Mouse (Mus musculus): Measurements from ENCODE around the gene Stat5b. TPM values are rescaled to one million over a fixed set of nuclear protein-coding genes. Genes with fewer than 3 reads are reported as not detected.

Gene Stat5b
- polyA plus RNA-seq (2015; fragmentation: Nextera tagmentation; extraction: Ambion mirVana) = 18.5 and 25.5 TPM in 2 replicates

DNA sequence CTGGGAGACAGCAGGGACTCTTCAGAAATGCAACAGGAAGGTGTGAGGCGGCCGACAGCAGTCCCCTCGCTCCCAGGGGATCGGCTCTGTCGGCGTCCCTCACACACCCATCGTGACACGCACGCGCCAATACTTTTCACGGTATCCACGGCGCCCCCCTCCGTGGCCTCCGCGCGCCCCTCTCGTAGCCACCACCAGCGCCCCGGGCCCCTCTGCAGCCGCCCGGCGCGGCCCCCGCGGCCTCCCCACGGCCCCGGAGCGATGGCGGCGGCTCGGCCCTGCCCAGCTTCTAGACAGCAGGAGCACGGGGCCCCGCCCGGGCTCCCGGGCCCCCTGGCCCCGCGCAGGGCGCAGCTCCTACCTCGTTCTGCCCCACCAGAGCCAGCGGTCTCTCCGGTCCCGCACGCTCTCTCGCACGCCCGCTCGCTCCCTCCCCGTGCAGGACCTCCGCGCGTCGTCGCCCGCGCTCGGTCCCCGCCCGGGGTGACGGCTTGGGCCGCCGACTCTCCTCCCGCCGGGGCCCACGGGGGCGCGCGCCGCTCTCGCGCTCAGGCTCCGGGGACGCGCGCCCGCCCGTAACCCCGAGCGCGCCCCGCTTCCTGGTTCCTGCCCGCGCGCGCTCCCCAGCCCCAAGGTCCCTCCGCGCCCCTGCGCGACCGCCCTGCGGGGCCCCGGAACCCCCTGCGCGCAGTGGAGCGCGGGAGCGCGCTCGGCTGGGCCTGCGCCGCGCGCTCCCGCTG, at the start of gene Stat5b:
Gene Stat5b (minus strand): TSS at position 687 of the 740 bp plus-strand sequence.
- H3K9me3 ChIP-seq (replicated peaks) = no peaks in the 10 kb centered on the region
- no peaks in the 10 kb centered on the region for H3K36me3 ChIP-seq
- ATAC-seq (ENCODE audit: low FRiP score) = peak; percentile 87
- peaks cover 6% of the 10 kb centered on the region; the same call in 1 of the 2 replicates for H3K27me3 ChIP-seq (replicated peaks)
- H3K4me2 ChIP-seq = peak within 1 kb of the TSS; percentile 82
- WGBS = under 1% methylated on average over 86 of the region's 104 CpGs
- H3K4me3 ChIP-seq (replicated peaks) = peak within 1 kb of the TSS; percentile 90
- peak within 1 kb of the TSS; percentile 93 for H3K9ac ChIP-seq (replicated peaks)
- peak within 1 kb of the TSS; percentile 88 for H3K27ac ChIP-seq (replicated peaks)
- peaks cover 28% of the 10 kb centered on the region for H3K4me1 ChIP-seq

DNA sequence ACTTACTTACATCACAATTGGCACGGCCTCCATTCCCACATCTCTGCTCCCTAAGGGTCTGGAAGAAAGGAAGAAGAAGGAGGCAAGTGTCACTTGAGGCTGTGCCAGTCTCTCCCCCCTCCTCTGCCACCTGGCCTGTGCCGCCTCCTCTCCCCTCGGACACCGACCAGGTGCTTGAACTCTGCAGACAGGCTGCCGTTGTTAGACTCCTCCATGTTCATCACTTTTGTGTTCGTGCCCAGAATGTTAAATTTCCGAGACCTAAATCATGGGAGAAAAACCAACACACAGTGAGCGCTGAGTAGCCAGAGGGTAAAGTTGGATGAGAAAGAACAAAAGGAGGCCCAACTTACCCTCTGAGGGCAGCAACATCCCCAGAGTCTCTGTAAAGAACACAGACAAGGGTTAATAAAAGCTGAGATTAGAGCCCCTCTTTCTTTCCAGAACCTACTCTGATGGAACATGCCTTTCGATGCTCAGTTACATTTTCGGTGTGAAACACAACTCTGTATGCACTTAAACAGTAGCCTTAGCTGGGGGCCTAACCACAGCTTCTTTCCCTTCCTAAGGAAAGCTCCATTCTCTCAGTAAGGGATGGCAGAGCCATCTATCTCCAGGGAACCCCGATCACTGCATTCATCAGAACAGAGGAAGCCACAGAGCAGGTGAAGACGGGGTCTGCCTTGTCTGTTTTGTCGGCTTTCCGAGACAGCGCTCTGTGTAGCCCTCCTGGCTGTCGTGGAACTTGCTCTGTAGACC, 48.1 kb upstream of the Stat5b start:
- 47% methylated on average over 16 of the region's 16 CpGs for WGBS
- ATAC-seq (ENCODE audit: low FRiP score) = no peak
- no peaks in the 10 kb centered on the region; the same call in 1 of the 2 replicates for H3K4me1 ChIP-seq
- H3K4me2 ChIP-seq = no peak overlapping the region
- H3K9ac ChIP-seq (replicated peaks) = no peak overlapping the region
- no peaks in the 10 kb centered on the region for H3K27me3 ChIP-seq (replicated peaks)
- no peak overlapping the region for H3K4me3 ChIP-seq (replicated peaks)
- H3K27ac ChIP-seq (replicated peaks) = no peak overlapping the region
- H3K36me3 ChIP-seq = peaks cover 65% of the 10 kb centered on the region
- H3K9me3 ChIP-seq (replicated peaks) = no peaks in the 10 kb centered on the region

DNA sequence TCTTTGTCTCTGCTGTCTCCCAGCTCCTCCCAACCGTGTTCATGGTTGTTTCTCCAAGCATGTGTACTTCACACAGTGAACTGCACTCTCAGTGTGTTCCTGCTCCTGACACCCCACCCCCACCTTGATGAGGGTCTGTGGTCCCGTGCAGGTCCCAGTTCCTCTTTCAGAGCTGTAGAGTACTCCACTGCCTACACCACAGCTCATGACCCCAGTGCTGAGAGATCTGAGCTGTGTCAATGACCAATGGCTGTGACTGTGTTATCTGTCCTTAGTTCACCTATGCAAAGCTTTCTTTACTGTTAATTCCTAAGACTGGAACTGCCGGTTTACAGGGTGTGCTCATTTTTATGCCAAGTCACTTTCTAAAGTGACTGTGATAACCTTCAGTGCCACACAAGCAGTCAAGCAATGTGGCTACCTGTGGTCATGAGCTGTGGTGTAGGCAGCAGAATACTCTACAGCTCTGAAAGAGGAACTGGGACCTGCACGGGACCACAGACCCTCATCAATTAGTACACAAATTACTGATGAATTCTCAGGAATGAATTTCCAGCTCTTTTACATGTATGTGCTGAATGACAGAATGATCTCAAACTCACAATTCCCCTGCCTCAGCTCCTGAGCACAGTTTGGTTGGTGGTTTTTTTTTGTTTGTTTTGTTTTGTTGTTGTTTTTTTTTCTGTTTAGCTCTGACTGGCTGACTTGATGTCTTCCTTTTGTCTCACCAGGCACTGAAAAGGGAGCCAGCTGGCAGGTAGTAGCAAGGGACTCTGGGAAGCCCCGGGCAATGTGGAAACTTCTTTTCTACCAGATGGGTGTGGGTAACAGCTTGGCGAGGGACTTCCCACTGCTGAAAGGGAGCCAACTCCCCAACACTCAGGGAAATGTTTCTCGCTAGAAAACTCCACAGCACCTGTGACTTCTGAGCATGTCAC, 47.0 kb upstream of the Stat5b start:
- no peak overlapping the region for H3K4me2 ChIP-seq
- H3K27ac ChIP-seq (replicated peaks) = no peak overlapping the region
- ATAC-seq (ENCODE audit: low FRiP score) = no peak
- 53% methylated on average over 7 of the region's 7 CpGs for WGBS
- peaks cover 65% of the 10 kb centered on the region for H3K36me3 ChIP-seq
- H3K4me1 ChIP-seq = no peaks in the 10 kb centered on the region; the same call in 1 of the 2 replicates
- H3K9me3 ChIP-seq (replicated peaks) = no peaks in the 10 kb centered on the region
- no peak overlapping the region for H3K9ac ChIP-seq (replicated peaks)
- no peaks in the 10 kb centered on the region for H3K27me3 ChIP-seq (replicated peaks)
- H3K4me3 ChIP-seq (replicated peaks) = no peak overlapping the region

DNA sequence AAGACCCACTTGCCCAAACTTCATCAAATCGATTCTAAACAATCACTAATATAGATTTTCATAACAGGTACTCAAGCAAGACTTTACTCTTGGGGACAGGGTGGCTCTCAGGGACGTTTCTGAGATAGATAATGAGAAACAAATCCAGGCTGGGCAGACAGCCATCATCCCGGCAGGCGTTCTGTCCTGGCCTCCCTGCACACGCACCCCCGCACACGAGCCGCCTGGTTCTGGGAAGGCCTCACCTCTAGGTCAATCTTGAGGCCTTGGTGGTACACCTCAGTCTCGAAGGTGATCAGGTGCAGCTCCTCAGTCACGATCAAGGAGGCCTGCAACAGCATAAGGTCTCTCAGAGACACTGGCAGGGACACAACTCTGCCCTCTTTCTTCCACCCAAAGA, 45.6 kb upstream of the Stat5b start:
- Histone ChIP-seq H3K27me3 (replicated peaks) (no peaks in the 10 kb centered on the region), H3K27ac (replicated peaks) (no peak overlapping the region), H3K9ac (replicated peaks) (no peak overlapping the region), H3K9me3 (replicated peaks) (no peaks in the 10 kb centered on the region), H3K4me1 (peaks cover 2% of the 10 kb centered on the region; the same call in 1 of the 2 replicates), H3K36me3 (peaks cover 51% of the 10 kb centered on the region), H3K4me2 (no peak overlapping the region), H3K4me3 (replicated peaks) (no peak overlapping the region)
- no peak for ATAC-seq (ENCODE audit: low FRiP score)
- whole genome bisulfite sequencing = 63% methylated on average over 10 of the region's 10 CpGs

DNA sequence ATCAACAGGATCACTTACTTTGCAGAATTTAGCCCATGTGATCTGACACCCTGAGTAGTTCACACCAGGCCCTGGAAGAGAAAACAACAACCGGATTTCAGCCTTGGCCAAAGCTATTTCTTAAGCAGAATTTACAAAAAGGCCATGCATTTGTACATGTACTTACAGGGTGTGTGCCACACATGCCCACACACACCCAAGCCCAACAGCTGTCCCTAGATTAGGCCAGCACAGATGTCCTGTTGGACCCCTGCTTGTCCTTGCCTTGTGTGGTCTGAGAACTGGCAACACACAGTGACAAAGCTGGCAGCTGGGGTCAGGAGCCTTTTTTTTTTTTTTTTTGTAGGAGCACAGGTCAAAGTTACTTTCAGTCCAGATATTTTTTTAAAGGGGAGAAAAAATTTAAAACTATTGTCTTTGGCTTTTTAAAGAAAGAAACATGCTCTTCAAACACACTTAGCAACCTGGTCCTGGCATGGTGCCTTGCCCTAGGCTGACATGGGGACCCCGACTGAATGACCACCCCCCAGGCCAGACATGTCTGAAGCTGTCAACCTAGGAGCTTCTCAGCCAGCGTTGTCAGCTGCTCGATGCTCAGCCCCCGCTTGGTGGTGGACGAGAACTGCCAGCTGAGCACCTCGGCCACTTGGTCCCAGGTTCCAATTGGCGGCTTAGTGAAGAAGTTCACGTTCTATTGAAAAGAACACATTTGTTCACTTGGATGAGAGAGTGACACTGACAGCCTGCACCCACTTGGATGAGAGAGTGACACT, 43.8 kb upstream of the Stat5b start:
- Histone ChIP-seq H3K27me3 (replicated peaks) (no peaks in the 10 kb centered on the region), H3K27ac (replicated peaks) (no peak overlapping the region), H3K9me3 (replicated peaks) (no peaks in the 10 kb centered on the region), H3K9ac (replicated peaks) (no peak overlapping the region), H3K4me1 (peaks cover 3% of the 10 kb centered on the region; the same call in 1 of the 2 replicates), H3K4me3 (replicated peaks) (no peak overlapping the region), H3K36me3 (peaks cover 47% of the 10 kb centered on the region), H3K4me2 (no peak overlapping the region)
- 63% methylated on average over 9 of the region's 9 CpGs for WGBS
- ATAC-seq (ENCODE audit: low FRiP score) = no peak

DNA sequence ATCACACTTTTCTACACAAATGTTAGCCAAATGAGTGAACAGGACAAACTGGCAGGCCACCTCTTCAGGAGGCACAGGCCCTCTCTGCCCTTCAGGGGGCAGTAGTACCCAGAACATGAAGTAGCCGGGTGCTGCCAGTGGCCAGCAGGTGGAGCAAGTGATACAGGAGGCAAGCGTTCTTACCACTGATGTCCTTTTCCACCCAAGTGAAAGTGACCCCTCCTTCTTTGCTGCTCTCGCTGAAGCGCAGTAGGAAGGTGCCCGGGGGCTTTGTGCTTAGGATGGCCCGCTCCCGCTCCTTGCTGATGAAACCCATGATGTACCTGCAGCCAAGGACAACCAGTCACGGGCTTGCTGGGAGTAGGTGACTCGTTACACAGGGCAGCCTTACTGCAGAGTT, 43.0 kb upstream of the Stat5b start:
- Histone ChIP-seq H3K27ac (replicated peaks) (no peak overlapping the region), H3K4me3 (replicated peaks) (no peak overlapping the region), H3K9me3 (replicated peaks) (no peaks in the 10 kb centered on the region), H3K36me3 (peaks cover 42% of the 10 kb centered on the region), H3K4me1 (peaks cover 3% of the 10 kb centered on the region; the same call in 1 of the 2 replicates), H3K4me2 (no peak overlapping the region), H3K9ac (replicated peaks) (no peak overlapping the region), H3K27me3 (replicated peaks) (no peaks in the 10 kb centered on the region)
- ATAC-seq (ENCODE audit: low FRiP score) = no peak
- WGBS = 12% methylated on average over 9 of the region's 9 CpGs

DNA sequence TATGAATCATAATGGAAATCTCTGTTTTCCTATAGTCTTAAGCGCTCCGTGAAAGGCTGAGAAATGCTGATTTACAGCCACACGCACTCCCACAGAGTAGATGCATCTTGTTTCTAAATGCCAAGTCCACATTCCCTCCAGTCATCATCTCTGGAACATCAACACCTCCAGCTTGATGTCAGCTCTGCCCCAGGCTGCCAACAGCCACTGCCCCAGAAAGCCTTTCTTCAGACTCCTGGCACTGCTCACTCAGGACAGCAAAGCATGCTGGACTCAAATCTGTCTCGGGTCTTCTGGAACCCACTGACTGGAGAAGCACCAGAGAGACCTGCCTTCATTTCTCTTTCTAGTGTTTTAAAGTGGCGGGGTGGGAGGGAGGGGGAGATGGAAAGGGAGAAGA, 41.9 kb upstream of the Stat5b start:
- Histone ChIP-seq H3K4me3 (replicated peaks) (no peak overlapping the region), H3K4me2 (no peak overlapping the region), H3K36me3 (peaks cover 37% of the 10 kb centered on the region), H3K27ac (replicated peaks) (no peak overlapping the region), H3K9ac (replicated peaks) (no peak overlapping the region), H3K4me1 (peaks cover 3% of the 10 kb centered on the region; the same call in 1 of the 2 replicates), H3K27me3 (replicated peaks) (no peaks in the 10 kb centered on the region), H3K9me3 (replicated peaks) (no peaks in the 10 kb centered on the region)
- WGBS = 89% methylated on average over 5 of the region's 5 CpGs
- no peak for ATAC-seq (ENCODE audit: low FRiP score)

DNA sequence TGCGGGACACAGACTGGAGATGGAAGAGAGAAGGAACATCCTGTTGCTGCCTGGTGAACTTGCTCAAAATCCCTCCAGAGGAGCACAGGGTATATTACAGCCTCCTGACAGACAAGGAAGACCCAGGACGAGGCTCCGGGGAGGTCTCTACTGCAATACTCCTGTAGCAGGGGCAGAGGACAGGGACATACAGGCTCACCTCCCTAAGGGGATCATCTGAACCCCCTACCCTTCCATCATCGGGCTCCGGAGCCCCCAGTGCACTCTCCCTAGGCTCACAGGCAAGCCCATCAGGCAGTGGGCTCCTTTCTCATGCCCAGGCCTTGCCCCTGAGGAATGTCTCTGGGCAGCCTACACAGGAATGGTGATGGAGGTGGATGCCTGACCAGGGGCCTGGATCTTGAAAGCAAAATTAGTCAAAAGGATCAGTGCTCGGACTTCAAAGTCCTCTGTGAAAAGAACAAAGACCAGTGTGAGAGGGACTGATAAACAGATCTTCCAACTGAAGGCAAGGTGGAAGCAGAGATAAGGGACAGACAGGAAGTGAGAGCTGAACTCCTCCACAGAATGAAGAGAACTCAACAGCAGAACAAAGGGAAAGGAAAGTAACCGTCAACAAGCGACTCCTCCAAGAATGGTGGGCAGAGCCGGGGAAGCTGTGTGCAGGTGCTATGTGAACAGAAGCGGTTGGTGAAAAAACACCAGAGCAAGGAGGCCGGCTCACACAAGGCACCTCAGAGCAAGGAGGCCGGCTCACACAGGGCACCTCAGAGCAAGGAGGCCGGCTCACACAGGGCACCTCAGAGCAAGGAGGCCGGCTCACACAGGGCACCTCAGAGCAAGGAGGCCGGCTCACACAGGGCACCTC, 41.0 kb upstream of the Stat5b start:
- WGBS = 73% methylated on average over 15 of the region's 15 CpGs
- ATAC-seq (ENCODE audit: low FRiP score) = no peak
- H3K9me3 ChIP-seq (replicated peaks) = no peaks in the 10 kb centered on the region

DNA sequence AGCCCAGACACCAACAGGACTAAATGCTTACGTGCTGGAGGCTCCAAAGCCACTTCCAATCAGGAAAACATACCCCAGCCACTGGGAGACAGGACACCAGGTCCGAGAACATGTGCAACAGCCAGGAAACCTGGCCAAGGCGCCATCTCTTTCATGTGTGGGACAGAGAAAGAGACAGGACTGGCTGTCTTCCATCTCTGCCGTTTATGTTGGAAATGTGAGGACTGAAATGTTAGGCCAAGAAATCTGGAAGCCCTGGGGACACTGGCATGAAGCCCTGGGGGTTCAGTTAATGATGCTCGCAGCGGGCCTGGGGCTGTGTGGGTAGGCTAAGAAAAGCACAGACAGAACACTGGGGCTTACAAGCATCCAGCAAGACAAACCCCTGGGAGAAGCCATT, 40.0 kb upstream of the Stat5b start:
- no peak for ATAC-seq (ENCODE audit: low FRiP score)

More for the DNA sequence above, 41.0 kb upstream of the Stat5b start:
- Histone ChIP-seq H3K4me2 (no peak overlapping the region), H3K36me3 (peaks cover 37% of the 10 kb centered on the region), H3K4me3 (replicated peaks) (no peak overlapping the region), H3K27me3 (replicated peaks) (no peaks in the 10 kb centered on the region), H3K9ac (replicated peaks) (no peak overlapping the region), H3K4me1 (peaks cover 3% of the 10 kb centered on the region; the same call in 1 of the 2 replicates), H3K27ac (replicated peaks) (no peak overlapping the region)

DNA sequence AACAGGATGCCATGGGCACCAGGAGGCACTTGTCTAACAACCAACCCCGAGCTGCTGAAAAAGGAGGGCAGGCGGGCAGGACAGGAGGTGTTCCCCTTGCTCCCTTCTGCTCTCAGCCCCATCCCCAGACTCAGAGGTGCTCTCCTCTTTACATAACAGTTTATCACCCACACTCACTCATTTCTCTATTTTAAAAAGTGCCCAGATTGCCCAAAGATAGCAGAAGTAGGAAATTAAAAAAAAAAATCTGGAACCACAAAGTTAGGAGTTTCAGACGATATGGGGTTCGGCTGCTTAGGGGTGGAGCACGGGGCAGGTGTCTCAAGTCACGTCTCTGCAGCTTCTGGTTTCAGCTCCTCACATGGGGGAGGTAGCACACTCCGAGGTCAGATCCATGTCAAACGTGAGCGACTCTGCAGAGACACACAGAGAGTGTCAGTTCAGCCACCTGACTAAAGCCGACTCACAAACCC, 37.9 kb upstream of the Stat5b start:
- H3K9me3 ChIP-seq (replicated peaks) = no peaks in the 10 kb centered on the region
- 67% methylated on average over 10 of the region's 10 CpGs for WGBS
- H3K4me3 ChIP-seq (replicated peaks) = no peak overlapping the region
- no peak overlapping the region for H3K4me2 ChIP-seq
- H3K27ac ChIP-seq (replicated peaks) = no peak overlapping the region
- no peak for ATAC-seq (ENCODE audit: low FRiP score)
- H3K9ac ChIP-seq (replicated peaks) = no peak overlapping the region
- peaks cover 3% of the 10 kb centered on the region; the same call in 1 of the 2 replicates for H3K4me1 ChIP-seq
- peaks cover 29% of the 10 kb centered on the region for H3K36me3 ChIP-seq
- H3K27me3 ChIP-seq (replicated peaks) = no peaks in the 10 kb centered on the region

More for the DNA sequence above, 40.0 kb upstream of the Stat5b start:
- Histone ChIP-seq H3K4me2 (no peak overlapping the region), H3K4me3 (replicated peaks) (no peak overlapping the region), H3K4me1 (peaks cover 3% of the 10 kb centered on the region; the same call in 1 of the 2 replicates), H3K36me3 (peaks cover 37% of the 10 kb centered on the region), H3K27me3 (replicated peaks) (no peaks in the 10 kb centered on the region), H3K9ac (replicated peaks) (no peak overlapping the region), H3K9me3 (replicated peaks) (no peaks in the 10 kb centered on the region), H3K27ac (replicated peaks) (no peak overlapping the region)
- WGBS = 71% methylated on average over 6 of the region's 6 CpGs

Measured in neural tube, embryonic 15.5 days (tissue).